Mouse (Mus musculus) limb, embryonic 10.5 days (tissue): ENCODE data around the gene Tmem14a. TPM values are rescaled to one million over a fixed set of nuclear protein-coding genes. Genes with fewer than 3 reads are reported as not detected.
A peak's percentile ranks its signal among the peaks of the same experiment; 100 is the strongest.
"Not testable (repeated sequence)": the region's sequence is repeated elsewhere in the genome, so short reads cannot be mapped to it uniquely, and the experiment has no call there.

Experiments
- DNase-seq: peaks from one replicate; pipeline ENCODE4 v3.0.0-alpha.2; 2017; ENCODE audit warnings: low spot score
- H3K27ac ChIP-seq: fragments of 300-500 bp; sonication (generic); 2 replicates; pipeline ENCODE4 v1.5.1; 2016; ENCODE audit warnings: mild to moderate bottlenecking
- H3K27me3 ChIP-seq: fragments of 300-500 bp; sonication (generic); 2 replicates; pipeline ENCODE4 v1.6.1; 2016; ENCODE audit warnings: low read depth, mild to moderate bottlenecking; ENCODE audit not compliant: poor library complexity, severe bottlenecking
- H3K36me3 ChIP-seq: fragments of 300-500 bp; sonication (generic); 2 replicates; pipeline ENCODE4 v1.6.1; 2016; ENCODE audit warnings: mild to moderate bottlenecking, moderate library complexity
- H3K4me1 ChIP-seq: fragments of 300-500 bp; sonication (generic); 2 replicates; pipeline ENCODE4 v1.6.1; 2016
- H3K4me3 ChIP-seq: fragments of 300-500 bp; sonication (generic); 2 replicates; pipeline ENCODE4 v1.5.1; 2016; ENCODE audit warnings: mild to moderate bottlenecking, moderate library complexity
- H3K9me3 ChIP-seq: fragments of 300-500 bp; sonication (generic); replicated peaks from 2 replicates; pipeline ENCODE4 v1.6.1; 2016; ENCODE audit warnings: mild to moderate bottlenecking
- WGBS: fragments of 180-500 bp; shearing (Covaris S2); methylation state at CpG from one replicate; pipeline ENCODE4 v1.1.7; 2016; 5-methylcytosine and 5-hydroxymethylcytosine counted together
- polyA plus RNA-seq: library from polyadenylated mRNA; unstranded; fragments of >200 nt; fragmentation: Nextera tagmentation; extraction: Ambion mirVana; gene quantifications from 2 replicates; pipeline ENCODE4 v1.2.1, GENCODE M21; 2016

Gene Tmem14a
- polyA plus RNA-seq: 4.7 and 7.8 TPM in 2 replicates

DNA sequence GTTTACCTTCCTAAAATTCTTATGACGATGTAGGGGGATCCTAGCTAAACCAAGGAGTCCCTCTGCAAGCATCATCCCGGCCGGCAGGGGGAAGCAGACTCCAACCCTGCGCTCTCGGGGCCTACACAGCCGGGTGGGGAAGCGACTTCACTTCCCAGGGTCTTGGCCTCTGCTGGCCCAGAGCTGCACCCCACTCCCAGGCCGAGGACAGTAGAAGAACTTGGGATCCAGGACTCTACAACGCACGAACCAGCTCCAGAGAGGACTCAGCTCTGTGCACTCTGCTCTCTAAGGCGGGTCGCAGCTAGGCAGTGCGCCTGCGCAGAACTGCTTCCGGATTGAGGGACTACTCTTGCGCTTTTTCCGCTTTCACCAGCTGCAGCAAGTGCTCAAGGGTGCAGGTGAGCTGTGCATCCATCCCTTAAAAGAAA is at the start of gene Tmem14a:
TSS of gene Tmem14a (plus strand) at position 87 of the 431 bp plus-strand sequence.
- Histone ChIP-seq H3K9me3 (no peaks in the 10 kb centered on the region), H3K4me3 (peak within 1 kb of the TSS; percentile 69), H3K4me1 (peaks cover 6% of the 10 kb centered on the region; the same call in 1 of the 2 replicates), H3K27me3 (no peaks in the 10 kb centered on the region), H3K36me3 (no peaks in the 10 kb centered on the region), H3K27ac (peak within 1 kb of the TSS; percentile 92)
- under 1% methylated on average over 17 of the region's 17 CpGs for WGBS
- peak; percentile 91 for DNase-seq

GRCm38 (mm10) chr1:21185196-21185595 is 33.2 kb upstream of the Tmem14a start:
- 99% methylated on average over 6 of the region's 6 CpGs for WGBS
- no peak for DNase-seq
- Histone ChIP-seq H3K9me3 (no peaks in the 10 kb centered on the region), H3K27me3 (no peaks in the 10 kb centered on the region), H3K4me1 (no peaks in the 10 kb centered on the region), H3K27ac (no peak overlapping the region), H3K36me3 (no peaks in the 10 kb centered on the region), H3K4me3 (no peak overlapping the region)

- WGBS: 87% methylated on average over 1 of the region's 1 CpGs
- Histone ChIP-seq H3K27me3 (no peaks in the 10 kb centered on the region), H3K4me1 (0 out of 2 replicates have a peak, but pooled peaks cover 6% of the 10 kb centered on the region), H3K4me3 (no peak overlapping the region), H3K9me3 (no peaks in the 10 kb centered on the region), H3K27ac (no peak overlapping the region), H3K36me3 (no peaks in the 10 kb centered on the region)
- no peak for DNase-seq
These were observed 12.1 kb upstream of the Tmem14a start for GRCm38 (mm10) chr1:21206241-21206640.

DNA sequence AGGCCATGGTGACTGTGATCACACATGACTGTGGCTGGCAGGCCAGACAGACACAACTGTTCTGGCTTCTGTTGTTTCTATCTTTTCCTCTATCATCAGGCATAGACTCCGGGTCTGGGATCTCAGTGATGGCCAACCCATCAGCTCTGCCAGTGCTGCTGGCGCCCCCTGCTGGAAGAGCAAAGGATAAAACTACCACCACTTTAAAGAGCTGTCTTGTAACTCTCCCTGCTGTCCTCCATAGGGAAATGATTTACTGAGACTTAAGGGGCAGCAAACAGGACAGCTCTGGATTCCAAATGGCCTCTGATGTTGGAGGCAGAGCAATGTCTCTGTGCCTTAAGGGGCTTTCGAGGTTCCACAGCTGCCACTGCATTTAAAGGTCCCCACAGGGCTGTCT is 4.8 kb upstream of the Tmem14a start:
- WGBS: 27% methylated on average over 3 of the region's 3 CpGs
- H3K4me1 ChIP-seq, H3K4me3 ChIP-seq, DNase-seq, H3K9me3 ChIP-seq, H3K36me3 ChIP-seq, H3K27me3 ChIP-seq, H3K27ac ChIP-seq: not testable (repeated sequence)

DNA sequence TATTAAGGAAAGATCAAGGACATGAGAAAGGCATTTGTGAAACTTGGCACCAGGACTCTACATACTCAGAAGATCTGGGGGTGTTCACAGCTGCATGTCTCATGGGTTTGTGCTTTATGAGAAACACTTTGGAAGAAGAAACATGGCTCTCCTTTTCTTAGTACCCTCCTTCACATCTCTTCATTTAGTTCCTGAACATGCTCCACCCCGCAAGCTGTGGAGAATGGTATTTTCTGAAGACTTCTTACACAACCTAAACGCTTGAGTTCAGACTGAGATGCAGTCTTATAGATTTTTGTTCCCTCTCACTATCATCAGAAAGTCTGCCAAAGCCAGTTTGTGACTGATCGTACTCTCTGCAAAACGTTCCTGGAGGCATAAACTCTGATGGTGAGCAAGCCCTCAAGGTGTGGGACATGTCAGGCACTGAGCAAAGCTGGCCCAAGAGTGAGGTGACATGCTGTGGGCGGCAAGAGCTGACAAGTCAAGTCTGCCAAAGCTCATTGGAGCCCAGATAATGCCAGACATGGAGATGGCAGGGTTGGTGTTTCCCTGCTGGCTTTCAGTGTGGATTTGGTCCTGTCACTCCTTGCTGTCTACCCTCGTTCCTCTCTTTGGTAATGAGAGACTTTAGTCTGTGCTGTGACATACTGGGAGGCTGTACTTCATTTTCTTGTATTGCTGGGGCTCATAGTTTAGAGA is 4.2 kb upstream of the Tmem14a start:
- 80% methylated on average over 6 of the region's 6 CpGs for WGBS
- H3K4me3 ChIP-seq, H3K4me1 ChIP-seq, H3K9me3 ChIP-seq, H3K27ac ChIP-seq, DNase-seq, H3K36me3 ChIP-seq, H3K27me3 ChIP-seq: not testable (repeated sequence)

DNA sequence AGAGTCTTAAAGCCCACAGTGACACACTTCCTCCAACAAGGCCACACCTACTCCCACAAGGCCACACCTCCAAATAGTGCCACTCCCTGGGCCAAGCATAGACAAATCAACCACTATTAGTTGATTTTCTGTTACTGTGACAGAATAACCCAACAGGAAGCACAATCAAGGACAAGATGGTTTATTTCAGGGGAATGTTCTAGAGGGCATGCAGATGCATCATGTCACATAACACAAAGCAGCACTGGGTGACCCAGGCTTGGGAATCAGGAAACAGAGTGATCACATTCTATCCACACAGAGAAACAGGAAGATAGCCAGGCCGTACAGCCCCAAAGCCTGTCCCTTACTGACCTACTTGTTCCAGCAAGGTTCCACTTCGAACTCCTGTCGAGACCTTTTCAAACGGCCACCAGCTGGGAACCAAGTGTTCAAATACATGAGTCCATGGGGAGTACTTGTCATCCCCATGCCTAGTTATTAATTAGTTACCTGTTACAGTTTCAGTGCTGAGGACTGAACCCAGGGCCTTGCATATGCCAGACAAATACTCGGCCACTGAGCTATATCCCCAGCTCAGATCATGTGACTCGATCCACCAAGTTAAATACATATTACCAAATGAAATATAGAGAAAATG is 9.5 kb downstream of the Tmem14a start:
- no peaks in the 10 kb centered on the region for H3K27me3 ChIP-seq
- no peak overlapping the region for H3K27ac ChIP-seq
- H3K4me3 ChIP-seq: no peak overlapping the region
- H3K4me1 ChIP-seq: no peaks in the 10 kb centered on the region
- H3K9me3 ChIP-seq: no peaks in the 10 kb centered on the region
- DNase-seq: no peak
- no peaks in the 10 kb centered on the region for H3K36me3 ChIP-seq
- WGBS: 90% methylated on average over 6 of the region's 6 CpGs

- H3K4me1 ChIP-seq, H3K36me3 ChIP-seq, H3K27me3 ChIP-seq, H3K4me3 ChIP-seq, H3K9me3 ChIP-seq, DNase-seq, H3K27ac ChIP-seq: not testable (repeated sequence)
- WGBS: 88% methylated on average over 15 of the region's 15 CpGs
These were observed 10.7 kb downstream of the Tmem14a start for GRCm38 (mm10) chr1:21228740-21229722.

- Histone ChIP-seq H3K4me3 (no peak overlapping the region), H3K36me3 (no peaks in the 10 kb centered on the region), H3K27ac (no peak overlapping the region), H3K9me3 (no peaks in the 10 kb centered on the region), H3K4me1 (no peaks in the 10 kb centered on the region), H3K27me3 (no peaks in the 10 kb centered on the region)
- 83% methylated on average over 2 of the region's 2 CpGs for WGBS
- no peak for DNase-seq
These were observed 12.0 kb downstream of the Tmem14a start for GRCm38 (mm10) chr1:21230376-21230775.

DNA sequence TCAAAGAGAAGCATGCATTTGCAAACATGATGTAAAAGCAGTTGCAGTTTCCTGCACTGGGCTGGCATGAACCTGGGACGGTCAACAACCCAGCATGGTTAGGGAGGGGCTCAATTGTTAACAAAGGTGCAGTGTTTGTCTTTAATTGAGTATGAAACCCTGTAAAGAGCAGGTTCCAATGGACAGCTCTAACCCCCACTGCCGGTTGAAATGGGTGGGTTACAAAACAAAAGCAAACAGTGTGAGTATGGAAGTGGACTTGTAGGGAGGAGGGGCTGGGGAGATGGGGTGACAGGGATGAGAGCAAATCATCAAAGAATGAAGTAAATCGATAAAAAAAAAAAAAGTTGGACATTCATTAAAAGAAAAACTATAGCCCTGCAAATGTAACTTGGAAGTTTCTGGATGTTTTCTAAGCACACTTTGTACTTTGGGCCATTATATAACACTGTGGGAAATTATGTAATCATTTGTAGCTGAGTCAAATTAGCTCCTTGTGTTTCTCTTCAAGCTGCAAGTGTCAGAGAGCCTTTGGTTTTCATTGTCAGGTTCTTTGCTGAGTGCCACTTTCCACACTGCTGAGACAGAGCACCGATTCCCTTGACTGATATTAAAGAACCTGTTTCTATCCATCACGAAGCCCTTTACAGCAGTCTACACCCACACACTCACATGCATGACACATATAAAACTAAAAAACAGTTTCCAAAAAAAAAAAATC is 13.5 kb downstream of the Tmem14a start:
- WGBS: 79% methylated on average over 5 of the region's 5 CpGs
- no peak overlapping the region for H3K4me3 ChIP-seq
- no peaks in the 10 kb centered on the region for H3K4me1 ChIP-seq
- DNase-seq: no peak
- no peaks in the 10 kb centered on the region for H3K9me3 ChIP-seq
- H3K27me3 ChIP-seq: no peaks in the 10 kb centered on the region
- no peaks in the 10 kb centered on the region for H3K36me3 ChIP-seq
- H3K27ac ChIP-seq: no peak overlapping the region

DNA sequence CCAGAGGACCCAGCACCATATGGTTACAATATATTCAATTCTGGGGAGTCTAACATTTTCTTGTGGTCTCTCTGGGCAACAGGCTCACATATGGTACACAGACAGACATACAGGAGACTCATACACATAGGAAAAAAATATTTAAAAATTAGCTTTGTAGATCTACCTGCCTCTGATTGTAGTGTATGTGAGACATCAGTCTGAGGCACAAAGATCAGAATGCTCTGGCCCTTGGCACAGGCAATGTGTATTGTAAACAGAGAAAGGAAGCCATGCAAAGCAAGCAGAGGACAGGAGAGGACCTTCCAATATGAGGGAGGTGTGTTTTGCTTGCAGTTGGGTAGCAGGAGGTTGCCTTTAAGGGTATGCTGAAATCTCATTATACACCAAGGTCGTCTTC is 14.1 kb downstream of the Tmem14a start:
- WGBS: 86% methylated on average over 1 of the region's 1 CpGs
- Histone ChIP-seq H3K9me3 (no peaks in the 10 kb centered on the region), H3K27me3 (no peaks in the 10 kb centered on the region), H3K36me3 (no peaks in the 10 kb centered on the region), H3K27ac (no peak overlapping the region), H3K4me3 (no peak overlapping the region), H3K4me1 (no peaks in the 10 kb centered on the region)
- no peak for DNase-seq

DNA sequence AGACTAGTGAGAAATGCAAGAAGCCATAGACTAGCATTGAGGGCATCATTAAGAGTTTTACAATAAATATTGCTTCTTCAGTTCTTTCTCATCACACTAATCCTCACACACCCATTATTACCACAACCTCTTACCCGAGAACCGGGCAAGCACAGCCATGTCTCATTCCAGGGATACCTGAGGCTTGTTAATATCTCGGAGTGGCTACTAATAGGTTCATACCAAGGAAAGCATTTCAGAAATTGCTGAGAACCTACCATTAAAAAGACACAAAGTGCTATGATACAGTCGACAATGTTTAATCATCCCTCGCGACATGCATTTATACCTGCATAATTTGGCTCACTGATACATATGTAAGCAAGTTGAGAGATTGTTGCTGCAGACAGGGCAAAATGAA is 17.0 kb downstream of the Tmem14a start:
- WGBS: 92% methylated on average over 6 of the region's 6 CpGs
- no peaks in the 10 kb centered on the region for H3K27me3 ChIP-seq
- no peak for DNase-seq
- H3K27ac ChIP-seq: no peak overlapping the region
- no peaks in the 10 kb centered on the region for H3K9me3 ChIP-seq
- no peaks in the 10 kb centered on the region for H3K36me3 ChIP-seq
- no peaks in the 10 kb centered on the region for H3K4me1 ChIP-seq
- H3K4me3 ChIP-seq: no peak overlapping the region
